Mouse (Mus musculus): Measurements from ENCODE around the gene E430018J23Rik. TPM values are rescaled to one million over a fixed set of nuclear protein-coding genes. Genes with fewer than 3 reads are reported as not detected.
"Not testable (repeated sequence)": the region's sequence is repeated elsewhere in the genome, so short reads cannot be mapped to it uniquely, and the experiment has no call there.

Gene E430018J23Rik
- polyA plus RNA-seq, 1 experiment from 2014 or later: 2.6 TPM

DNA sequence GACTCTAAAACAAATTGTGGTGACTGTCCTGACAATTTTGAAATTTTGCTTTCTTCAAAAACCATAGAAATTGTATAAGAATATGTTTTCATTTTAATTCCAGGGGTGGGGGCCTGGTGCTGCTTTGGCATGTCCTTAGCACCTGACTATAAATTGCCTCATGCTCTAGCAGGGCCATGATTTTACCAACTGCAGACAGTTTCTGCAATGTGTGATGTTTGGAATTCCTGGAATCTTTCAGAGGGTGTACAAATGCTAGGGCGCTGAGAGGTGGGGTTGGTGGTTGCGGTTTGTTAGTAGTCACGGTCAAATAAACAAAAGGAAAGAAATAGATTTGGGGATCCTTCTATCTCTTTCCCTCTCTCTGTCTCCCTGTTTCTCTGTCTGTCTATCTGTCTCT lies 27.2 kb downstream of the E430018J23Rik start:
- Histone ChIP-seq H3K4me2 (ENCODE audit: low read depth, low read length) (no peak overlapping the region), H3K27me3 (ENCODE audit: insufficient read depth, low read length) (no peaks in the 10 kb centered on the region), H3K9ac (replicated peaks) (no peak overlapping the region), H3K4me3 (ENCODE audit: low read depth, low read length) (no peak overlapping the region), H3K27ac (ENCODE audit: low read depth) (no peak overlapping the region), H3K36me3 (replicated peaks; ENCODE audit: insufficient read depth, low read length) (no peaks in the 10 kb centered on the region), H3K4me1 (ENCODE audit: insufficient read depth) (0 out of 2 replicates have a peak, but pooled peaks cover 3% of the 10 kb centered on the region), H3K9me3 (ENCODE audit: low read length) (no peaks in the 10 kb centered on the region)
- WGBS (ENCODE audit: insufficient replicate concordance): 80% methylated on average over 3 of the region's 3 CpGs
- DNase-seq: no peak
- ATAC-seq: no peak
- no peak for TF ChIP-seq CTCF (IDR thresholded peaks at IDR 0.05; ENCODE audit: low read depth)
- no peak for TF ChIP-seq EP300 (IDR thresholded peaks at IDR 0.05; ENCODE audit: low read depth)

DNA sequence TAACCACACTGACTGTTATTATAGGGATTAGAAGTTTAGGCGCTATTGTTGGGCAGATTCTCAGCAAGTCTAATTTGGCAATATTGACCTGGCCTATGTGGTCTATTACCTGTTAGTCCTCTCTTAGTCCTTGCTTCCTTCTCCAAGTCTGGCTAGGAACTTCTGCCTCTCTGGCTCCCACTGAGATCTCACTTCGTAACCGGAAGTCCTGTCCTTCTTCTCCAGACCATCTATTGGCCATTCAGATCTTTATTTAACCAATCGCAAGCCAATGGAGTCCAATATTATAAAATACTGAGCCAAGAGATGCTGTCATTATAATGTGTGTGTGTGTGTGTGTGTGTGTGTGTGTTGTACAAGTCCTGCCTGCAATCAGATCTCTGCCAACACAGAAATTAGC lies 29.3 kb downstream of the E430018J23Rik start:
- TF ChIP-seq CTCF (IDR thresholded peaks at IDR 0.05; ENCODE audit: low read depth) (no peak), EP300 (IDR thresholded peaks at IDR 0.05; ENCODE audit: low read depth) (no peak)
- WGBS (ENCODE audit: insufficient replicate concordance): 72% methylated on average over 4 of the region's 4 CpGs
- Histone ChIP-seq H3K27ac (ENCODE audit: low read depth) (no peak overlapping the region), H3K4me3 (ENCODE audit: low read depth, low read length) (no peak overlapping the region), H3K4me1 (ENCODE audit: insufficient read depth) (0 out of 2 replicates have a peak, but pooled peaks cover 3% of the 10 kb centered on the region), H3K4me2 (ENCODE audit: low read depth, low read length) (peak overlapping the region; percentile 54; the same call in 1 of the 2 replicates), H3K27me3 (ENCODE audit: insufficient read depth, low read length) (no peaks in the 10 kb centered on the region), H3K36me3 (replicated peaks; ENCODE audit: insufficient read depth, low read length) (no peaks in the 10 kb centered on the region), H3K9me3 (ENCODE audit: low read length) (no peaks in the 10 kb centered on the region), H3K9ac (replicated peaks) (no peak overlapping the region)
- ATAC-seq (no peak), DNase-seq (no peak)

DNA sequence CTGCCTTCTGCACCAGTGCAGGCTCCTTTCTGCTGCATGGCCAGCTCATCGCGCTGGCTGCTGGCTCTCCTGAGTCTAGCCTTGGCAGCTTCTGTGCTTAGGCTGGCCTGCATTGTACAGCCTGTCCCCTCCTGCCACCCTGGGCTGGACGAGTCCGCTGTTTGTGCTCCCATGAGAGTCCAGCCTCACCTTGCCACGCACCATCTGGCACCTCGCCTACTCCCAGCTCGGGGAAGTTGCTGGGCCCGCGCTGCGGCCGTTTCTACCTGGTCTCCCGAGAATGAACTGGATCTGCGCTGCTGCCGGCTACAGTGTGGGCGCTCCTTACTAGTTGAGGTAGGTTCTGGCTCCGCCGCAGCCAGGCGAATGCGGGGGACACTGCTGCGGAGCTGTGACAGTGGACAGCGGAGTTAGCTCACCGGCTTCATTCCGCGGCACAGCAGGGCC lies 29.9 kb downstream of the E430018J23Rik start:
- Histone ChIP-seq H3K4me2 (ENCODE audit: low read depth, low read length) (peak overlapping the region; percentile 54), H3K9ac (replicated peaks) (peak overlapping the region; percentile 35; the same call in 1 of the 2 replicates), H3K4me3 (ENCODE audit: low read depth, low read length) (peak overlapping the region; percentile 19), H3K27me3 (ENCODE audit: insufficient read depth, low read length) (no peaks in the 10 kb centered on the region), H3K9me3 (ENCODE audit: low read length) (no peaks in the 10 kb centered on the region), H3K36me3 (replicated peaks; ENCODE audit: insufficient read depth, low read length) (no peaks in the 10 kb centered on the region), H3K4me1 (ENCODE audit: insufficient read depth) (0 out of 2 replicates have a peak, but pooled peaks cover 3% of the 10 kb centered on the region), H3K27ac (ENCODE audit: low read depth) (no peak overlapping the region)
- DNase-seq (peak; percentile 51), ATAC-seq (no peak)
- no peak for TF ChIP-seq EP300 (IDR thresholded peaks at IDR 0.05; ENCODE audit: low read depth)
- no peak for TF ChIP-seq CTCF (IDR thresholded peaks at IDR 0.05; ENCODE audit: low read depth)
- WGBS (ENCODE audit: insufficient replicate concordance): 9% methylated on average over 24 of the region's 24 CpGs

DNA sequence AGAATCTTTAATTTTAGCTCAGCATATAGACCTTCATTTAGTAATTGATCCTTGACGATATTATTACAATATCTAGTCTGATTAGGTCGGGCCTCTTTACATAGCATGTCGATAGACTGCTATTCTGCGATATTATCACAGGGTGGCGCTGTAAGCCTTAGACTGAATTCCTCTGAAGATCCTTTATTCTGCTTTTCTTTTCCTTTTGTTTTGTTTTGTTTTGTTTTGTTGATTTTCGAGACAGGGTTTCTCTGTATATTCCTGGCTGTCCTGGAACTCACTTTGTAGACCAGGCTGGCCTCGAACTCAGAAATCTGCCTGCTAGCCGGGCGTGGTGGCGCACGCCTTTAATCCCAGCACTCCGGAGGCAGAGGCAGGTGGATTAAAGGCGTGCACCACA lies 31.0 kb downstream of the E430018J23Rik start:
- H3K27ac ChIP-seq (ENCODE audit: low read depth); ATAC-seq; H3K9me3 ChIP-seq (ENCODE audit: low read length); H3K4me1 ChIP-seq (ENCODE audit: insufficient read depth); H3K27me3 ChIP-seq (ENCODE audit: insufficient read depth, low read length); H3K9ac ChIP-seq (replicated peaks); H3K36me3 ChIP-seq (replicated peaks; ENCODE audit: insufficient read depth, low read length); DNase-seq: not testable (repeated sequence)
- H3K4me2 ChIP-seq (ENCODE audit: low read depth, low read length): peak overlapping the region; percentile 61
- WGBS (ENCODE audit: insufficient replicate concordance): 25% methylated on average over 13 of the region's 13 CpGs
- TF ChIP-seq CTCF (IDR thresholded peaks at IDR 0.05; ENCODE audit: low read depth): peak; percentile 91
- H3K4me3 ChIP-seq (ENCODE audit: low read depth, low read length): peak overlapping the region; percentile 31; the same call in 1 of the 2 replicates

DNA sequence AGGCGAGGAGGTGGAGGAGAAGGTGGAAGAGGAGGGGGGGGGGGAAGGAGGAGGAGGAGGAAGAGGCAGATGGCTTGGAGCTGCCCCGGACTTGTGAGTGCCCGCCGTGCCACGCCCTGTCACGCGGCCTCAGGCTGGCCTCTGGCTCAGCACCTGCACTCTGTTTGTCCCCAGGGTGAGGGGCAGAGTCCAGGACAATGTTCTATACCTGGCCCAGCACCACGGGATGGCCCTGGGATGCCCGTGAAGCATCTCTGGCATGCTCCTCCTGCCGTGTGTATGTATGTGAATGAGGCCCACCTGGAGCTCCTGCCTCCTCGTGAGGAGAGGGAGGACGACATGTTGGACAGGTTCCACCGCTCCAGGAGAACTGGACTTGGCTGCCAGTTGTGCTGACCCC lies 32.0 kb downstream of the E430018J23Rik start:
- Histone ChIP-seq H3K36me3 (replicated peaks; ENCODE audit: insufficient read depth, low read length) (no peaks in the 10 kb centered on the region), H3K4me1 (ENCODE audit: insufficient read depth) (0 out of 2 replicates have a peak, but pooled peaks cover 3% of the 10 kb centered on the region), H3K4me3 (ENCODE audit: low read depth, low read length) (no peak overlapping the region), H3K27ac (ENCODE audit: low read depth) (no peak overlapping the region), H3K27me3 (ENCODE audit: insufficient read depth, low read length) (no peaks in the 10 kb centered on the region), H3K9ac (replicated peaks) (no peak overlapping the region), H3K4me2 (ENCODE audit: low read depth, low read length) (no peak overlapping the region), H3K9me3 (ENCODE audit: low read length) (no peaks in the 10 kb centered on the region)
- ATAC-seq: peak; percentile 96
- DNase-seq: peak; percentile 72
- TF ChIP-seq EP300 (IDR thresholded peaks at IDR 0.05; ENCODE audit: low read depth) (no peak), CTCF (IDR thresholded peaks at IDR 0.05; ENCODE audit: low read depth) (no peak)
- WGBS (ENCODE audit: insufficient replicate concordance): 43% methylated on average over 13 of the region's 13 CpGs

DNA sequence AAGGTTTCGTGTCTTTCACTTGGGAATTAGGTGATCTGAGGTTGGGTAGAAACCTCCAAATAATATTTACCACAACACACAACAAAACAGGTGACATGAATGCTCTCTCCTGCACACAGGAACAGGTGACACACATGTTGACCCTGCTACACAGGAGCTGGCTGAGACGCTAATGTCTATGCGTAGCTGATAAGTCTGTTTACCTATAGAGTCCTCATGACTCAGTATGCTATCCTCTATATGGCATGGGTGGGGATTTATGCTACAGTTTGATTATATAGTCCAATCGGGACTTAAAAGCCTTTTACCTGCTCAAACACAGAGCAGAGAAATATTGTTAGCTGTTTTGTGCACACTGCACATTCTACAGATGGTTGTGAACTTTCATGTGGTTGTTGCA lies 33.2 kb downstream of the E430018J23Rik start:
- no peaks in the 10 kb centered on the region for H3K36me3 ChIP-seq (replicated peaks; ENCODE audit: insufficient read depth, low read length)
- H3K4me3 ChIP-seq (ENCODE audit: low read depth, low read length): no peak overlapping the region
- ATAC-seq (no peak), DNase-seq (no peak)
- TF ChIP-seq CTCF (IDR thresholded peaks at IDR 0.05; ENCODE audit: low read depth) (no peak), EP300 (IDR thresholded peaks at IDR 0.05; ENCODE audit: low read depth) (no peak)
- H3K27ac ChIP-seq (ENCODE audit: low read depth): no peak overlapping the region
- H3K9me3 ChIP-seq (ENCODE audit: low read length): no peaks in the 10 kb centered on the region
- H3K27me3 ChIP-seq (ENCODE audit: insufficient read depth, low read length): no peaks in the 10 kb centered on the region
- 0 out of 2 replicates have a peak, but pooled peaks cover 5% of the 10 kb centered on the region for H3K4me1 ChIP-seq (ENCODE audit: insufficient read depth)
- no peak overlapping the region for H3K9ac ChIP-seq (replicated peaks)
- H3K4me2 ChIP-seq (ENCODE audit: low read depth, low read length): no peak overlapping the region
- 58% methylated on average over 4 of the region's 4 CpGs for WGBS (ENCODE audit: insufficient replicate concordance)

All from liver, postnatal 0 days (tissue).